Mouse (Mus musculus) forebrain, embryonic 14.5 days (tissue): ENCODE results near the gene Hist1h4n. TPM values are rescaled to one million over a fixed set of nuclear protein-coding genes. Genes with fewer than 3 reads are reported as not detected.
"Not testable (repeated sequence)": the region's sequence is repeated elsewhere in the genome, so short reads cannot be mapped to it uniquely, and the experiment has no call there.

Experiments used
- ATAC-seq: fragments of 200-750 bp; cut with Nextera tagmentation; 2 replicates; pipeline ENCODE4 v1.8.0; 2017; ENCODE audit warnings: mild to moderate bottlenecking, moderate library complexity
- DNase-seq: peaks from one replicate; pipeline ENCODE4 v3.0.0-alpha.2; 2015; ENCODE audit warnings: low spot score
- H3K27ac ChIP-seq: fragments of 300-500 bp; sonication (generic); 2 replicates; pipeline ENCODE4 v1.5.1; 2014; ENCODE audit warnings: low read depth, mild to moderate bottlenecking, control low read depth, low read length, moderate library complexity
- H3K27me3 ChIP-seq: fragments of 300-500 bp; sonication (generic); replicated peaks from 2 replicates; pipeline ENCODE4 v1.6.1; 2014; ENCODE audit warnings: low read length, control low read depth, mixed read lengths; ENCODE audit not compliant: control insufficient read depth, insufficient read depth
- H3K36me3 ChIP-seq: fragments of 300-500 bp; sonication (generic); 2 replicates; pipeline ENCODE4 v1.6.1; 2014; ENCODE audit warnings: low read length, control low read depth; ENCODE audit not compliant: control insufficient read depth, insufficient read depth
- H3K4me1 ChIP-seq: fragments of 300-500 bp; sonication (generic); 2 replicates; pipeline ENCODE4 v1.6.1; 2014; ENCODE audit warnings: antibody characterized with exemption, low read length, control low read depth; ENCODE audit not compliant: control insufficient read depth, insufficient read depth
- H3K4me2 ChIP-seq: fragments of 300-500 bp; sonication (generic); 2 replicates; pipeline ENCODE4 v1.6.1; 2014; ENCODE audit warnings: mild to moderate bottlenecking, control low read depth, low read length
- H3K4me3 ChIP-seq: fragments of 300-500 bp; sonication (generic); 2 replicates; pipeline ENCODE4 v1.5.1; 2014; ENCODE audit warnings: low read depth, low read length, control low read depth
- H3K9ac ChIP-seq: fragments of 300-500 bp; sonication (generic); 2 replicates; pipeline ENCODE4 v1.6.1; 2014; ENCODE audit warnings: mild to moderate bottlenecking, low read length, control low read depth, moderate library complexity
- H3K9me3 ChIP-seq: fragments of 300-500 bp; sonication (generic); replicated peaks from 2 replicates; pipeline ENCODE4 v1.6.1; 2016; ENCODE audit warnings: low read length, control low read depth, mixed read lengths; ENCODE audit not compliant: control insufficient read depth
- WGBS: fragments of 180-500 bp; shearing (Covaris S2); extraction: QIAGEN DNeasy Blood & Tissue Kit; methylation state at CpG from one replicate; pipeline ENCODE4 v1.1.7; 2014; 5-methylcytosine and 5-hydroxymethylcytosine counted together
- polyA plus RNA-seq: library from polyadenylated mRNA; unstranded; fragments of >200 nt; fragmentation: Nextera tagmentation; extraction: Ambion mirVana; gene quantifications from 2 replicates; pipeline ENCODE4 v1.2.1, GENCODE M21; 2014

The Hist1h4n gene
- polyA plus RNA-seq, 1 experiment from 2014 or later: 16.7 TPM

DNA sequence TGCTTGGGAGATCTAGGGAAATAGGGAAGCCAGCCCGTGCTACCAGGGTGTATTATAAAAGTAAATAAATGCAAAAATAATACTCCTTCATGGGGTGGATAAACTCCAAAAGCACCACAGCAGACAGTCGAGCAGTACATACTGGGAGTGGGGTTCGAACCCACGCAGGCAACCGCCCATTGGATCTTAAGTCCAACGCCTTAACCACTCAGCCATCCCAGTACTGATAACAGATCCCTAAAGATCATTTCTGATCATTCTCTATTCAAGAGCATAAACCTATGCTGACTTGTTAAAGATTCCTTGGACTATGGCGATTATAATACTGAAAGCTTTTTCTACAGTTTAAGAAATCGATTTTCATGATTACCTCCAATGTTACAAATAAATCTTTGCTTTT, 15.9 kb upstream of the Hist1h4n start:
- Histone ChIP-seq H3K9me3 (no peaks in the 10 kb centered on the region), H3K27ac (no peak overlapping the region), H3K9ac (no peak overlapping the region), H3K36me3 (no peaks in the 10 kb centered on the region), H3K4me1 (no peaks in the 10 kb centered on the region), H3K27me3 (no peaks in the 10 kb centered on the region), H3K4me2 (no peak overlapping the region), H3K4me3 (no peak overlapping the region)
- DNase-seq (no peak), ATAC-seq (no peak)
- 8% methylated on average over 8 of the region's 8 CpGs for WGBS

DNA sequence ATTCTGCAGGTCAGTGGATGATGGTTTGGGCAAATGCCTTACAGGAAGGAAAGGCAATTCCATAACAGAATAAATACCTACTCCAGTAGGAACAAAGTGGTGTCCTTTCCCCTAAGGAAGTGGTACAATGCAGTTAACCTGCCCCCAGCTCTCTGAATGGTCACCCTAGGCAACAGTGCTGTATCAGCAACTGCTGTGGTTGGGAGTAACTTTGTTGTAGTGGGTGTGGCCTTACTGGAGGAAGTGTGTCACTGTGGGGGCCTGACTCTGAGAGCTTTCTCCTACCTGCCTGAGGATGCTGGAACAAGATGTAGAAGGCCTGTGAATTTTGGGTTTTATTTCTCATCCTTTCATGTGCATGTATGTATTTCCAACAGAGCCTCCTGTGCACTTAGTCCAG, 14.4 kb upstream of the Hist1h4n start:
- not testable (repeated sequence) for H3K27me3 ChIP-seq, H3K27ac ChIP-seq, H3K36me3 ChIP-seq, DNase-seq, H3K9ac ChIP-seq, H3K9me3 ChIP-seq, H3K4me3 ChIP-seq, H3K4me1 ChIP-seq, H3K4me2 ChIP-seq, ATAC-seq

DNA sequence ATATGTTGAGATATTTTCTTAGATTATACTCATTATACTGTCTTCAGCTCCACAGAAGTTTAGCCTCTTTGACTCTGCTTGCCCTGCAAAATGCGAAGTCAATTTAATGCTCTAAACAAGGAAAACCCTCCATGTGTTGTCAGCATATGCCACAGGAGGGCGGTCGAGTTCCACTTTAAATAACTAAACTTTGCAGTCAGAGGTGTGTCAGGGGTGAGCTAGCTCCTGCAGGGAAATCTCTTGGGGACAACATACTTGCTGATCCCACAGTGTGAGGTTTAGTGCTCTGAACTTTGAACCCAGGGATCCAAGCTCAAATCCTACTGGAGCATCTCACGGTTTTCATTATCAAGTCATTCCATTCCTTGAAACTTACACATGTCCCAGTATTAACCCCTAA, 8.5 kb upstream of the Hist1h4n start:
- peak; percentile 83 for ATAC-seq
- DNase-seq, H3K4me3 ChIP-seq, H3K36me3 ChIP-seq, H3K4me1 ChIP-seq, H3K9me3 ChIP-seq, H3K9ac ChIP-seq, H3K27me3 ChIP-seq, H3K27ac ChIP-seq, H3K4me2 ChIP-seq: not testable (repeated sequence)
- no CpG with 5 or more reads among the region's 4 CpGs for WGBS

DNA sequence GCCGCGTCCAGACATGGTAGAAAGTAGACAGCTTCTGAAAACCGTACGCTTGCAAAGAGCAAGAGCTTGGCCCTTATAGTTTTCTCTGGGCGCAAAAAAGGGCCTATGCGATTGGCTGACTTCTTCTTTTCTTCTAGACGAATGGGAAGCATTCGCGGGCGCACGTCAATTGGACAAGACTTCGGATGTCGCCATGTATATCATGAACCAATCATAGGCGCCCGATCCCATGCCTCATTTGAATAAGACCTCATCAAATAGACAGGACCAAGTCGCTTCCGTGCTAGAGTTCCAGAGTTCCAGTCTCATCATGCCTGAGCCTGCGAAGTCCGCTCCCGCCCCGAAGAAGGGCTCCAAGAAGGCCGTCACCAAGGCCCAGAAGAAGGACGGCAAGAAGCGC, 1.5 kb upstream of the Hist1h4n start, which contains the start of the genes Hist1h2ap and Hist1h2br:
Gene Hist1h2ap (minus strand): TSS at position 47 of the 400 bp plus-strand sequence.
Gene Hist1h2br (plus strand): TSS at position 283 of the 400 bp plus-strand sequence.
- DNase-seq, H3K4me3 ChIP-seq, H3K27me3 ChIP-seq, H3K4me1 ChIP-seq, H3K9me3 ChIP-seq, H3K9ac ChIP-seq, H3K27ac ChIP-seq, H3K36me3 ChIP-seq, H3K4me2 ChIP-seq: not testable (repeated sequence)
- no CpG with 5 or more reads among the region's 24 CpGs for WGBS
- ATAC-seq: peak; percentile 95

DNA sequence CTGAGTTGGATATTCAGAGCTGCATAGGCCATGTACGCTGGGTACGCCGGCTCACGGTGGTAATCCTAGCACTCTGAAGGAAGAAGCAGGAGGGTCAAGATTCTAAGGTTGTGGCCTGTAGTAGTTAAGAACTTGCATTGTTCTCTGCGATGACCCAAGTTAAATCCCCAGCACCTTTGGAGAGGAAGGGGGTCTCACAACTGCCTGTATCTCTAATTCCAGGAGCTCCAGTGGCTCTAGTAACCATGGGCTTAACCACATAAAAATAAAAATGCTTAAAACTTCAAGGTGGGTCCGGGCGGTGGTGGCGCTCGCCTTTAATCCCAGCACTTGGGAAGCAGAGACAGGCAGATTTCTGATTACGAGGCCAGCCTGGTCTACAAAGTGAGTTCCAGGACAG, 1.7 kb downstream of the Hist1h4n start:
- no peak overlapping the region for H3K9ac ChIP-seq
- no peak overlapping the region for H3K4me3 ChIP-seq
- WGBS: 83% methylated on average over 10 of the region's 10 CpGs
- H3K4me1 ChIP-seq: no peaks in the 10 kb centered on the region
- H3K27ac ChIP-seq: no peak overlapping the region
- ATAC-seq (no peak), DNase-seq (no peak)
- no peaks in the 10 kb centered on the region for H3K36me3 ChIP-seq
- H3K9me3 ChIP-seq: no peaks in the 10 kb centered on the region
- H3K4me2 ChIP-seq: no peak overlapping the region
- H3K27me3 ChIP-seq: no peaks in the 10 kb centered on the region

DNA sequence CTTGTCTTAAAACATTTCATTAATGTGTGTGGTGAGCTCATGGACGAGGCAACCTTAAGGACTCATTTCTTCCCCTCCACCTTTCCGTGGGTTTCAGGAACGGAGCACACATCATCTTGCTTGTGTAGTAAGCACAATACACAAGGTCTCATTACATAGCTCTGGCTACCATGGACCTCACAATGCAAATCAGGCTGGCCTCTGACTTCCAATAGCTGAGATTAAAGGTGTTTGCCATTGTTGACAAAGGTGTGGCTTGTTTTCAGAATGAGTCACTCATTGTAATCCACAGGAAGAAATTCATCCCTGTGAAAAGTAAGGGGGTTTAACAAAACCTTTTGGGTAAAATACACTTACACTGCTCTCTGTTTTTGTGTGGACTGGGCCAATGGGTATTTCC, 3.5 kb downstream of the Hist1h4n start:
- H3K36me3 ChIP-seq: no peaks in the 10 kb centered on the region
- no peak overlapping the region for H3K9ac ChIP-seq
- H3K27me3 ChIP-seq: no peaks in the 10 kb centered on the region
- no peaks in the 10 kb centered on the region for H3K9me3 ChIP-seq
- 76% methylated on average over 3 of the region's 3 CpGs for WGBS
- H3K4me3 ChIP-seq: no peak overlapping the region
- DNase-seq (no peak), ATAC-seq (no peak)
- H3K4me2 ChIP-seq: no peak overlapping the region
- no peaks in the 10 kb centered on the region for H3K4me1 ChIP-seq
- no peak overlapping the region for H3K27ac ChIP-seq

DNA sequence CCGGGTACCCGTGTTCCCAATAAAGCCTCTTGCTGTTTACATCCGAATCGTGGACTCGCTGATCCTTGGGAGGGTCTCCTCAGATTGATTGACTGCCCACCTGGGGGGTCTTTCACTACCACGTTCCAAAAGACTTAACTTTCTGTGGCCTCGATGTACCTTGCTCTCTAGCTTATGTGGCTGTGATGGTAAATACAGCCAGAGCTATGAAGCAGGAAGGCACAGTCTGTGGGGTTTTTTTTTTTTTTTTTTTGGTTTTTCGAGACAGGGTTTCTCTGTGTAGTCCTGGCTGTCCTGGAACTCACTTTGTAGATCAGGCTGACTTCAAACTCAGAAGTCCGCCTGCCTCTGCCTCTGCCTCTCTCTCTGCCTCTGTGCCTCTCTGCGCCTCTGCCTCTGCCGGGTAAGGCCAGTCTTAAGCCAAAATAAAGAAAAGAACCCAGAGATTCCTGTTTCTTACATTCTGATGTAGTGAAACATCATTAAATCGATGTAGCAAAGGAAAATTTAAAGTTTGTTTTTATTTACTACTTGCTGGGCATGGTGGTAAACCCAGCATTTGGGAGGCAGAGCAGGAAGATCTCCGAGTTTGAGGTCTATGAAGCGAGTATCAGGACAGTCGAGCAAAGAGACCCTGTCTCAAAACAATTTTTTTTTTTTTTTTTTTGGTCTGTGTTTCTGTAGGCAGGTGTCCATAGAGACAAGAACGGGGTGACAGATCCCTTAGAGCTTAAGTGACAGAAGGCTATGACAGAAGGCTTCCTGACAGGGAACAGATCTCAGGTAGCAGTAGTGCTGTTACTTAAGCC, 11.7 kb downstream of the Hist1h4n start:
- H3K9ac ChIP-seq, H3K27me3 ChIP-seq, ATAC-seq, H3K4me1 ChIP-seq, H3K4me2 ChIP-seq, DNase-seq, H3K4me3 ChIP-seq, H3K9me3 ChIP-seq, H3K27ac ChIP-seq, H3K36me3 ChIP-seq: not testable (repeated sequence)
- 52% methylated on average over 6 of the region's 16 CpGs for WGBS

DNA sequence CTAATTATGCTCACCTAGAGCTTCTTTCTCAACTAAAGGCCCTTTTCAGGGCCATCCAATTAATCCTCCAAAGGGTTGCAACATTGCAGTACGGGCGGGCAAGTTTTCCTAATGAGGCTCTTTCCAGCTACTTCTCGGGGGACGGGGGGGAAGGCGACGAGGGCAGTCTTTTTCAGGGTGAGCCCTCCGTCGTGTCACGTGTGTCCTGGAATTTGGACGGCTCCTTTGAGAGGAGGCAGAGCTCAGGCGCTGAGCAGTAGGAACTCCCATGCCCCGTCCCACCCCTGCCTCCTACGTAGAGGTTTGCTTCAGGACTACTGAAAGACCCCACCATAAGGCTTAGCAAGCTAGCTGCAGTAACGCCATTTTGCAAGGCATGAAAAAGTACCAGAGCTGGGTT, 19.9 kb downstream of the Hist1h4n start:
- H3K27ac ChIP-seq, H3K4me1 ChIP-seq, H3K27me3 ChIP-seq, DNase-seq, H3K9me3 ChIP-seq, H3K9ac ChIP-seq, H3K36me3 ChIP-seq: not testable (repeated sequence)
- 0% methylated on average over 10 of the region's 14 CpGs for WGBS
- H3K4me2 ChIP-seq: peak overlapping the region; percentile 40
- 0 out of 2 replicates have a peak overlapping the region, but pooled peaks have one; percentile 19 for H3K4me3 ChIP-seq
- peak; percentile 40 for ATAC-seq

DNA sequence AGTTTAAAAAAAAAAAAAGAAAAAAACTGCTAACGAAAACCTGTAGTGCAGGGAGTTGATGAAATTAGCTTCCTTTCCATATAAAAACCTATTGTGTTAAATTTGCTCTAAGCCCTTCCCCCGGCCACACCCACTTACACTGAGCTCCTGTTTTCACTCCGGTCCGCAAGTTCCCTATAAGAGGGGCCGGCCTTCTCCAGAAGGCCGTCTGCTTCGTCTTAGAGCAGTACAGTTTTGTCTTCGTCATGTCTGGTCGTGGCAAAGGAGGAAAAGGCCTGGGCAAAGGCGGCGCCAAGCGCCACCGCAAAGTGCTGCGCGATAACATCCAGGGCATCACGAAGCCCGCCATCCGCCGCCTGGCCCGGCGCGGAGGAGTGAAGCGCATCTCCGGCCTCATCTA, 20.5 kb downstream of the Hist1h4n start, which contains the start of gene Hist1h4m:
Gene Hist1h4m (plus strand): TSS at position 208 of the 400 bp plus-strand sequence.
- not testable (repeated sequence) for H3K4me1 ChIP-seq, DNase-seq, H3K27me3 ChIP-seq, H3K9ac ChIP-seq, H3K27ac ChIP-seq, H3K9me3 ChIP-seq, H3K36me3 ChIP-seq
- Histone ChIP-seq H3K4me3 (0 out of 2 replicates have a peak within 1 kb of the TSS, but pooled peaks have one; percentile 19), H3K4me2 (peak within 1 kb of the TSS; percentile 40)
- peak; percentile 63 for ATAC-seq
- no CpG with 5 or more reads among the region's 24 CpGs for WGBS
